Mouse (Mus musculus) kidney, postnatal 0 days (tissue): ENCODE results near the gene 1810030O07Rik. TPM values are rescaled to one million over a fixed set of nuclear protein-coding genes. Genes with fewer than 3 reads are reported as not detected.
A peak's percentile ranks its signal among the peaks of the same experiment; 100 is the strongest.
"Not testable (repeated sequence)": the region's sequence is repeated elsewhere in the genome, so short reads cannot be mapped to it uniquely, and the experiment has no call there.

Source experiments
- ATAC-seq: fragments of 200-750 bp; cut with Nextera tagmentation; replicated peaks from 2 replicates; pipeline ENCODE4 v1.8.0; 2017; ENCODE audit warnings: low read depth, moderate number of reproducible peaks, moderate TSS enrichment, moderate library complexity; ENCODE audit not compliant: low FRiP score
- DNase-seq: peaks from one replicate; pipeline ENCODE4 v3.0.0-alpha.2; 2016; ENCODE audit warnings: low spot score
- H3K27ac ChIP-seq: fragments of 300-500 bp; sonication (generic); 2 replicates; pipeline ENCODE4 v1.5.1; 2014; ENCODE audit warnings: mild to moderate bottlenecking
- H3K27me3 ChIP-seq: fragments of 300-500 bp; sonication (generic); 2 replicates; pipeline ENCODE4 v1.6.1; 2014; ENCODE audit warnings: low read length, mixed read lengths; ENCODE audit not compliant: insufficient read depth
- H3K36me3 ChIP-seq: fragments of 300-500 bp; sonication (generic); 2 replicates; pipeline ENCODE4 v1.6.1; 2014; ENCODE audit warnings: low read length, mixed read lengths; ENCODE audit not compliant: insufficient read depth
- H3K4me1 ChIP-seq: fragments of 300-500 bp; sonication (generic); replicated peaks from 2 replicates; pipeline ENCODE4 v1.6.1; 2014; ENCODE audit warnings: antibody characterized with exemption, low read length, mixed read lengths; ENCODE audit not compliant: insufficient read depth
- H3K4me2 ChIP-seq: fragments of 300-500 bp; sonication (generic); 2 replicates; pipeline ENCODE4 v1.6.1; 2014; ENCODE audit warnings: mild to moderate bottlenecking, low read length, moderate library complexity, mixed read lengths
- H3K4me3 ChIP-seq: fragments of 300-500 bp; sonication (generic); replicated peaks from 2 replicates; pipeline ENCODE4 v1.5.1; 2014; ENCODE audit warnings: low read depth, low read length
- H3K9ac ChIP-seq: fragments of 300-500 bp; sonication (generic); 2 replicates; pipeline ENCODE4 v1.6.1; 2014; ENCODE audit warnings: low read depth, low read length
- H3K9me3 ChIP-seq: fragments of 300-500 bp; sonication (generic); replicated peaks from 2 replicates; pipeline ENCODE4 v1.6.1; 2016; ENCODE audit warnings: low read length, inconsistent platforms, mixed read lengths
- CTCF ChIP-seq: IDR thresholded peaks from 2 replicates; pipeline ENCODE4 v1.5.1; 2016; ENCODE audit warnings: antibody characterized with exemption, low read depth, mild to moderate bottlenecking, moderate library complexity
- WGBS: fragments of 180-500 bp; shearing (Covaris S2); extraction: QIAGEN DNeasy Blood & Tissue Kit; methylation state at CpG from one replicate; pipeline ENCODE4 v1.1.7; 2014; 5-methylcytosine and 5-hydroxymethylcytosine counted together
- polyA plus RNA-seq: library from polyadenylated mRNA; unstranded; fragments of >200 nt; fragmentation: Nextera tagmentation; extraction: Ambion mirVana; gene quantifications from 2 replicates; pipeline ENCODE4 v1.2.1, GENCODE M21; 2015

1810030O07Rik gene
- polyA plus RNA-seq, 1 experiment from 2014 or later, result 27.4 TPM

DNA sequence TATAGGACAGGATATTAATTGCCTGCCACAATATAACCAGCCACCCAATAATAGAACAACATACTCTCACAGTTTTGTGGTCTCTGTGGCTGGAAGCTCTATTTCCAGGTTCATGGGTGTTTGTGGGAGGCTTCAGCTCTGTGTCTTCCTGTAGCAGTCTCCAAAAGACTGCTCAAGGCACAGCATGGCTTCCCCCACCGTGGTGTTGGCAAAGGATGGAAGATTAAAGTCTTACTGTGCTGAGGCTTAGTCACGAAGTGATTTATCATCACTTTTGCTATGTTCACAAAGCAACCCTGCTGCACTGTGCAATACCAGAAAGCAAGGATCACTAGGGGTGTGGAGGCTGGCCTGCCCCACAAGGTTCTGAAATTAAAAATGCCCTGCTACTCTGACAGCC, 19.6 kb downstream of the 1810030O07Rik start:
- DNase-seq, result no peak
- Histone ChIP-seq H3K27me3 (no peaks in the 10 kb centered on the region), H3K4me2 (no peak overlapping the region), H3K4me3 (no peak overlapping the region), H3K9me3 (no peaks in the 10 kb centered on the region), H3K36me3 (no peaks in the 10 kb centered on the region), H3K27ac (no peak overlapping the region), H3K4me1 (no peaks in the 10 kb centered on the region), H3K9ac (no peak overlapping the region)
- TF ChIP-seq CTCF, result no peak
- ATAC-seq, result no peak
- WGBS, result 71% methylated on average over 2 of the region's 2 CpGs

DNA sequence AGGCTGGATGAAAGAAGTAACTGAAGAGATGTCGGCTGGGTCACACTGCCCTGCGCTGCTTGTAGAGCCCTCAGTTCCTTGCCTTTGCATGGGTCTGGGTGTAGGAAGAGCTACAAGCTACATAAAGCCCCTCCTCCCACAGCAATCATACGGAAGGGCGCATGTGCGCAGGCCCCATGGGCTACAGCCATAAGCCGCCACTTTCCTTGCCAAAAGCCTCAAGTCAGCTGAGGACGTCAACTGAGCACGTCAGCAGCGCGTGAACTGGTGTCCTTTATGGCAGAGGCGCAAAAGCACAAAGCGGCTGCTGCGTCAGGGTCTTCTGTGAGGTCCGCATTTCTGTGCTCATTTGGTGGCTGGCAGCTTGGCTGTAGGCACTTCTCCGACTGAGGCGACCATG, 21.6 kb downstream of the 1810030O07Rik start:
- ATAC-seq, result no peak
- DNase-seq, result no peak
- TF ChIP-seq CTCF, result no peak
- H3K9ac ChIP-seq, result no peak overlapping the region
- no peaks in the 10 kb centered on the region for H3K9me3 ChIP-seq
- H3K4me3 ChIP-seq, result no peak overlapping the region
- WGBS, result 85% methylated on average over 16 of the region's 16 CpGs
- H3K27me3 ChIP-seq, result no peaks in the 10 kb centered on the region
- H3K4me2 ChIP-seq, result no peak overlapping the region
- H3K27ac ChIP-seq, result no peak overlapping the region
- H3K4me1 ChIP-seq, result no peaks in the 10 kb centered on the region
- H3K36me3 ChIP-seq, result no peaks in the 10 kb centered on the region

DNA sequence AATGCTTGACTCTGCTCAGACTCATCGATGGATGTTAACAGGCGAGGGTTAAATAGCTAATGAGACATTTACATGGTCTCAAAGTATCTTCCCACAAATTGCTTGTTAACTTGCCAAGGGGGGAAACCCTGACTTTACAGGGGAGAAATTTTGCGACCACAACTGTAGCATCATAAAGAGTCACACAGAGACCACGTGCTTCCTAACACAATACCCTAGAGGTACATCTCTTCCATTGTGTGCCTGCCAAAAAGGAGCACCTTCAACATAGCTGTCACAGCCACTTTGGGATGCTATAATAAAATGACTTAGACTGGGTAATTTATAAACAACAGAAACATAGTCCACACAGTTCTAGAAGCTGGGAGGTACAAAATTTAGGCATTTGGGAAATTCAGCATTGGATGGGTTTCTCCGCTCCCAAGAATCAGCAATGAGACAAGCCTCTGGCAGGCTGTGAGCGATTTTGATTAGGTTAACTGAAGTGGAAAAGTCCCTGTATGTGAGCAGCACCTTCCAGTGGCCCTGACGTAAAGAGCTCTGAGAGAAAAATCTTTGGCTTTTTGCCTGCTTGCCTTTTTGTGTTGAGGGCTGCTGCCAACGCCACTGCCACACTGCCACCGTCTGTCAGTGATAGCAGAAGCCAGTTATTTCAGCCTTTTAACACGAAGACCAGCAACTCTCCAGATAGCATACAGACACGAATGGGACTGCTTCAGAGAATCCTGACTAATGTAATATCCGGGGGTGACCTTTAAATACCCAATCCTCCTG, 27.8 kb downstream of the 1810030O07Rik start:
- no peak overlapping the region for H3K9ac ChIP-seq
- no peaks in the 10 kb centered on the region for H3K4me1 ChIP-seq
- no peak overlapping the region for H3K27ac ChIP-seq
- H3K4me2 ChIP-seq, result no peak overlapping the region
- DNase-seq, result no peak
- 68% methylated on average over 12 of the region's 12 CpGs for WGBS
- TF ChIP-seq CTCF, result 0 out of 2 replicates have a peak, but pooled peaks have one; percentile 27
- H3K36me3 ChIP-seq, result no peaks in the 10 kb centered on the region
- no peaks in the 10 kb centered on the region for H3K9me3 ChIP-seq
- ATAC-seq, result no peak
- no peak overlapping the region for H3K4me3 ChIP-seq
- H3K27me3 ChIP-seq, result no peaks in the 10 kb centered on the region

DNA sequence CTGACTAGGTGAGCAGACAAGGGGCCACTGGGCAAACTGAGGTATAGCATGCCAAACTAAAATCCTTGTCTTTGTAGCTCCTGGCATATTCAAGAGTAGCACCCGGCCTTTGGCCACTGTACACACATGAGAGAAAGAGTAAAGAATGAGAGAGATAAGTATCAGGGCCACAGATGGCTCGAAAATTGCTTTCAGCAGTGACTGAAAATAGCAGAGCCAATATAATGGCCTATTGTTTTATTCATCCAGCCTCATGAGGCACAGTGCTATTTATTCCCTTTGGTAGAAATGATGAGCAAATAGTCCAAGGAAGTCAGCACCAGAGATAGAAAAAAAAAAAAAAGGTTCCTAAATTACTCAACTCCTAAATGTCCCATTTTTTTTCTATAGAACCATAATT, 28.5 kb downstream of the 1810030O07Rik start:
- no peak for TF ChIP-seq CTCF
- Histone ChIP-seq H3K9ac (no peak overlapping the region), H3K4me2 (no peak overlapping the region), H3K27me3 (no peaks in the 10 kb centered on the region), H3K36me3 (no peaks in the 10 kb centered on the region), H3K4me1 (no peaks in the 10 kb centered on the region), H3K27ac (no peak overlapping the region), H3K4me3 (no peak overlapping the region), H3K9me3 (no peaks in the 10 kb centered on the region)
- DNase-seq (no peak), ATAC-seq (no peak)
- 67% methylated on average over 2 of the region's 2 CpGs for WGBS

DNA sequence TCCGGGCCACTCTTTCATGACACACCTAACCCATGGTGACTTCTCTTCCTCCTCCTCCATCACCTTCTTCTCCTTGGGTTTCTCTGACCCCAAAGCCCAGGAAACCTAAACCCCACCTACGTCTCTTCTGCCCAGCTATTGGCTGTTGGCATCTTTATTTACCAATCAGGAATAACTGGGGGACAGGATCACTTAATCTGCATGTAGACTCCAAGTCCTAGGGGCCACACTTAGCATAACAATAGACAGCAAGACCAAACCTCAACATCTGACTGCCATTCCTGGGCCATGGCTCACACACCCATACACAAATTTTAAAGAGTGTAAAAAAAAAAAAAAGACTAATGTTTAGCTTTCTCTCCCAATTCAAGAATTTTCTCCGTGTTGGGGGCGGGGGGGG, 48.3 kb downstream of the 1810030O07Rik start:
- 77% methylated on average over 3 of the region's 4 CpGs for WGBS
- Histone ChIP-seq H3K4me3 (no peak overlapping the region), H3K9me3 (no peaks in the 10 kb centered on the region), H3K4me2 (no peak overlapping the region), H3K36me3 (no peaks in the 10 kb centered on the region), H3K9ac (no peak overlapping the region), H3K27ac (no peak overlapping the region), H3K4me1 (no peaks in the 10 kb centered on the region), H3K27me3 (no peaks in the 10 kb centered on the region)
- ATAC-seq (no peak), DNase-seq (no peak)
- TF ChIP-seq CTCF, result no peak

DNA sequence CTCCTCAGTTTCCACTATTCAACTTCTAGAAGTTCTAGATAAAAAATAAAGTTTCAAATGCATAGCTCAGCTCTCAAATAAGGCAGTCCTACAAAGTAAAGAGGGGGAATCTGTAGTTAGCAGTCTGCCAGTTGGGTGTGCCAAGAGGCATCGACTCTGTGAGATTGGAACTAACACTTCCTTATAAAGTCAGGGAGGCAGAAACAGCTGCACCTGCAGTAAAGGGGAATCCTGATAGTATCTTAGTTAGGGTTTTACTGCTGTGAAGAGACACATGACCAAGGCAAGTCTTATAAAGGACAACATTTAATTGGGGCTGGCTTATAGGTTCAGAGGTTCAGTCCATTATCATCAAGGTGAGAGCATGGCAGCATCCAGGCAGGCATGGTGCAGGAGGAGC, 61.1 kb downstream of the 1810030O07Rik start:
- H3K4me3 ChIP-seq, ATAC-seq: not testable (repeated sequence)

DNA sequence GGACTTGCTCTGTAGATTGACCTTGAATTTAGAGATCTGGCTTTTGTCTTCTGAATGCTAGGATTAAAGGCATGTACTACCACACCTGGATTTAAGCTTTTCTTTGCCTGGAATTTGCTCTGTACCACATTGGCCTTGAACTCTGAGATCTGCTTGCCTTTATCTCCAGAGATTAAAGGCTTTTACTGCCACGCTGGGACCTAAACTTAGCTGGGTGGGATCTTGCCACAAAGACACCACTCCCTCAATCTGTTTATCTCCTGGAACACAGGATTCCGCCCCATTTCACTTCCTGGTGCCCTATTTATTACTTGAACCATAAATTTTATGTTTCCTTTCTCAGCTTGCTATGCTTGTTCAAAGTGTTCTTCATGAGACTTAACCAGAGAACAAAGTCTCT, 62.3 kb downstream of the 1810030O07Rik start:
- no peak overlapping the region for H3K27ac ChIP-seq
- no peak overlapping the region for H3K4me2 ChIP-seq
- no peak overlapping the region for H3K4me3 ChIP-seq
- DNase-seq, result no peak
- H3K27me3 ChIP-seq, result no peaks in the 10 kb centered on the region
- 55% methylated on average over 2 of the region's 2 CpGs for WGBS
- H3K4me1 ChIP-seq, result no peaks in the 10 kb centered on the region
- ATAC-seq, result no peak
- no peak overlapping the region for H3K9ac ChIP-seq
- no peak for TF ChIP-seq CTCF
- H3K36me3 ChIP-seq, result 0 out of 2 replicates have a peak, but pooled peaks cover 4% of the 10 kb centered on the region
- no peaks in the 10 kb centered on the region for H3K9me3 ChIP-seq

More for the DNA sequence above, 61.1 kb downstream of the 1810030O07Rik start:
- WGBS, result 83% methylated on average over 1 of the region's 1 CpGs
- H3K27me3 ChIP-seq, H3K9ac ChIP-seq, H3K4me1 ChIP-seq, H3K27ac ChIP-seq, H3K36me3 ChIP-seq, DNase-seq, H3K9me3 ChIP-seq, H3K4me2 ChIP-seq: not testable (repeated sequence)

DNA sequence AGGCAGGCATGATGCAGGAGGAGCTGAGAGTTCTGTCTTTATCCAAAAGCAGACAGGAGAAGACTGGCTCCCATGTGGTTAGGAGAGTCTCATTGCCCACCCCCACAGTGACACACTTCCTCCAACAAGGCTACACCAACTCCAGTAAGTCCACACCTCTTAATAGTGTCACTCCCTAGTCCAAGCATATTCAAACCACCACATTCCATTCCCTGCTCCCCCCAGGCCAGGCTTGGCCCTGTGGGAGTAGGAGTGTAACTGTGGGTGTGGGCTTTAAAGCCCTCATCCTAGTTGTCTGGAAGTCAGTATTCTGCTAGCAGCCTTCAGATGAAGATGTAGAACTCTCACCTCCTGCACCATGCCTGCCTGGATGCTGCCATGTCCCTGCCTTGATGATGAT, 62.9 kb downstream of the 1810030O07Rik start:
- H3K27ac ChIP-seq, H3K4me2 ChIP-seq, DNase-seq, H3K9ac ChIP-seq, H3K9me3 ChIP-seq, H3K36me3 ChIP-seq, ATAC-seq, H3K4me3 ChIP-seq, H3K4me1 ChIP-seq, H3K27me3 ChIP-seq: not testable (repeated sequence)
